Mouse (Mus musculus) megakaryocyte progenitor cell, adult 5-6 weeks (primary cell): ENCODE data around the gene Gas7. TPM values are rescaled to one million over a fixed set of nuclear protein-coding genes. Genes with fewer than 3 reads are reported as not detected.

Source experiments
- ATAC-seq: replicated peaks from 2 replicates; pipeline ENCODE4 v1.8.0; 2016; ENCODE audit warnings: mild to moderate bottlenecking, moderate TSS enrichment, inconsistent platforms; ENCODE audit not compliant: poor library complexity
- total RNA-seq, 2 experiments: library from RNA; stranded (forward) in 1 of 2; stranded (reverse) in 1 of 2; fragments of 157-497, 149-512 nt in 1 of 2; fragments of 200-1000 nt in 1 of 2; gene quantifications; 2 replicates each; pipeline versions ENCODE4 v1.2.3 to v1.2.4; 2015 to 2017

The Gas7 gene
- total RNA-seq, 2 experiments from 2014 or later = 10.0 to 13.2 TPM

GRCm38 (mm10) chr11:67612158-67612839 is 157.1 kb downstream of the Gas7 start:
- ATAC-seq = no peak

- ATAC-seq = no peak
Measured at GRCm38 (mm10) chr11:67616557-67617239, 161.5 kb downstream of the Gas7 start.

- ATAC-seq = no peak
Measured at GRCm38 (mm10) chr11:67622340-67622739, 167.1 kb downstream of the Gas7 start.

DNA sequence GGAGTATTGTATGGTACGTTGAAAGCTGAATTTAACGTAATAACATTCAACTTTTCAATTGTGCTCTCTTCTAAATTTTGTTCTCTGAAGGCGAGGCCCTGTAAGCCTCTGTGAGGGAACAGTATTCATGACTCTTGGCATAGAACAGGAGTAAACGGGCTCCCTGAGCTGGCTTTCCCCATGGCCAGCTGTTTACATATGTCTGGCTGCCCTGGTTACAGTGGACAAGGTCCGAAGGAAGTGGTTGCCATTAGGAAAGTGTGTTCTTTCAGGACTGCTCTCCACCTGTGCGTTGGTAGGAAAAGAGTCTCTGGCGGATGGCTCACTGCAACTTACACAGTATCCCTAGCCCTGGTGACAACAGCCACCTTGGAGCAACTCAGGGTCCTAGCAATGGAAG is 171.9 kb downstream of the Gas7 start:
- ATAC-seq = no peak

DNA sequence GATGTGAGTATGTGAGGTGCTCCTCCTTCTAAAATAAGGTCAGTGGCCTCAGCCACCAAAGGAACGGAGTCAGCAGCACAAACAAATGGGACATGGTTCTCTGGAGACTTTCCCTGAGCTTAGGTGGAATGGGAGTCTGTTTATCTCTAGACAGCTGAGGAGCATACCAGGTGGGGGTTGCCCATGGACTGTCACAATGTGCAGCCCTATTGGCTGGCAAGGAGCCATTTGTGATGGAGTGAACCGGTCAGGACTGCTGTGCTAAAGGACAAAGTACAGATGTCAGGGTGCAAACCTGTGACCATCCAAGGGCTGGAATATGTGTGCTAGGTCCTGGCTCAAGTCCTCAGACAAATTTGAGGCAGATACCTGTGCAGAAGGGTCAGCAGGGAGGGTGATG is 173.3 kb downstream of the Gas7 start:
- ATAC-seq = no peak

GRCm38 (mm10) chr11:67632906-67633305 is 177.7 kb downstream of the Gas7 start:
- ATAC-seq = no peak

DNA sequence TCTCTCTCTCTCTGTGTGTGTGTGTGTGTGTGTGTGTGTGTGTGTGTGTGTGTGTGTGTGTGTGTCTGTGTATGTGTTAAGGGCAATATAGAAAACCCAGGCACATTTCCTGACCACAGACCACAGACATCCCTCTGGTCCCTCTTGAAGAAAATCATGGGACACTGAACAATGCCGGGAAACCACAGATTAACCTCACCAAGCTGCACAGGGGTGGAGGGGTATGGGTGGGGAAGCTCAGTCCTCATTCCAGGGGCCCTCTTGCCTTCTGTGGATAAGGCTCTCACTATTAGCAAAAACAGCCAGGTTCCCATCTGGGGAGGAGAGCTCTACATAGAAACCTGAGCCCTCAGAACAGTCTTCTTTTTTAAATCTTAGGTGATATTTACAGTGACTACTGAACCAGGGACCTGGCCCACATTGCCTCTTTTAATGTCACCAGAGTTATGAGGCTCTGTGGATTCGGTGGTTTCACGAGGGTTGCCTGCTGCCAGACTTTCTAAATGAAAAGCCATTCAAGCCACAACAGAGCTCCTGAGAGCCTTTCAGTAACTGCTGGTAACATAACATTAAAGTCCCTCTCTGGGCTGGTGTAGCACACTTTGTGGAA is 178.5 kb downstream of the Gas7 start:
- ATAC-seq = 0 out of 2 replicates have a peak, but pooled peaks have one; percentile 46

DNA sequence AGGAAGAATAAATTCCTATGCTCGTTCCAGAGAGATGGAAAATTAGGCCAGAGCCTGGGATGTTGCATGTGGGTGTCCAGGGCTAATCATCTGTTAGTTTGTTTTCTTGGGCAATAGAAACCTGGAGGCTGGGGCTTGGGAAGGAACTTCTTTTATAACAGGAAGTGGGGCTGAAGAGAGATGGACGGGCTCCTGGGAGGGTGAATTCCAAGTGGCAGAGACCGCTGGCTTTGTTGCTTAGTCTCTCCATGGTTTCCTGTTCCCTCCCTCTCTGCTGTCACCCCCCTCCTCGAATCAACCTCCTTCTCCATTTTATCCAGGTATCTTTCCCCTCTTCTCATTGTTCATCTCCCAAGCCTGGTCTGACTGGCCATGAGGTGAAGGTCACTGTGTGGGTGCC is 181.0 kb downstream of the Gas7 start:
- ATAC-seq = no peak

GRCm38 (mm10) chr11:67636905-67637586 is 181.8 kb downstream of the Gas7 start:
- no peak for ATAC-seq

GRCm38 (mm10) chr11:67638401-67638800 is 183.2 kb downstream of the Gas7 start:
- no peak for ATAC-seq

- ATAC-seq = no peak
Measured at GRCm38 (mm10) chr11:67640299-67640698, 185.1 kb downstream of the Gas7 start.

- ATAC-seq = no peak
Measured at GRCm38 (mm10) chr11:67642421-67642820, 187.2 kb downstream of the Gas7 start.

- no peak for ATAC-seq
Measured at GRCm38 (mm10) chr11:67642835-67643234, 187.6 kb downstream of the Gas7 start.

DNA sequence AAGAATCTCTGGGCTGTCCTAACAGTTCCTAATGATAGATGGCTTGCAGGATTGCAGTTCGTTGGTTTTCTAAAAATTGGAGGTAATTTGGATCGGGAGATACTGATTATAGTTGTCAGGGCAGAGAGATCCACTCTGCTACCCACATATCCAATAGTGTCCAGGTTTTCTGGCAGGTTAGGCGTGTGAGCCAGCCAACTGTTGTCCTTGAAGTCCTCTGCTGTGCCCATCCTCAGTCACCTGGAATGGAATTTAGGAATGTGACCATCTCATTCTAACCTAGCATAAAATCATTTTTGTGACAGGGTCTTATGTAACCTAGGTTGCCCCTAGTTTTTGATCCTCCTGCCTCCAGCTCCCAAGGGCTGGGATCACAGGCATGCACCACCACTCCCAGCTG is 188.2 kb downstream of the Gas7 start:
- ATAC-seq = no peak

DNA sequence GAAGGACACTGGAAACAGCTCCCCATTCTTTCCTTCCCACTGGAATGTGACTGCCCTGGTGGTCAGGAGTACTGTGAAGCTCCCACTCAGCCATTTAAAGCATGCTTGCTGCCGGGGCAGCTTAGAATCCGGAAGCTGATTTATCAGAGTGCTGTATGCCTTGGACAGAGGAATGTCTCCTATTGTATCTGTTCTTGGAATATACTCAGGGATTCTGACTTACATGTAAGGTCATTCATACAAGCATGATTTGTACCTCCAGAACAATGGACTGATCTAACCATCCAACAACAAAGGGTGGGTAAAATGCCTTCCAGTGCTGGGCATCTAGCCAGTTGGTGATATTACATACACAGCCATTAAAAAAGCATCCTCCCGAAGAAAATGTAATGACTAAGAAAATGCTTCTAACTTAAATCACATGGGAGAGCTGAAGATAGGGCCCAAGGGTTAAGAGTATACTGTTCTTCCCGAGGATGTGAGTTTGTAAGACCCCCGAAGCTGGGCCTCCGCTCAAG is 189.5 kb downstream of the Gas7 start:
- ATAC-seq = no peak

DNA sequence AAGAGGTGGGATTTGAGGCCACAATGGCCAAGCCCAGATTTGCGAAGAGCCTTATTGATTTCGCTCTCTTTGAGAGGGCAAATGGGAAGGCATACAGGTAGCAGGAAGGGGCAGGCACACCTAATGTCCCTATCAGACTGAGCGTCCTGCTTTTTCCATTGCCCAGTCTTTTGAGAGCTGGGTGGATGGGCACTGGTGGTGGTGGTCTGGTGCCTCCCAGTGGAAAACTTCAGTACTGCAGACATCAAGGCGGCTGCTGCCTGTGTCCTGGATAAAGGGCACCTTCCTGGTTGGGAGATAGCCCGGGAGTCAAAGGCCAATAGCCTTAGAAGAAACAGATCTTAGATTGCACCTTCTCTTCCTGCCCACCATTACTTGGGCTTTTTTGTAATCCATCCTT is 192.5 kb downstream of the Gas7 start:
- peak; percentile 88 for ATAC-seq

- ATAC-seq = no peak
Measured at GRCm38 (mm10) chr11:67648651-67649407, 193.6 kb downstream of the Gas7 start.

DNA sequence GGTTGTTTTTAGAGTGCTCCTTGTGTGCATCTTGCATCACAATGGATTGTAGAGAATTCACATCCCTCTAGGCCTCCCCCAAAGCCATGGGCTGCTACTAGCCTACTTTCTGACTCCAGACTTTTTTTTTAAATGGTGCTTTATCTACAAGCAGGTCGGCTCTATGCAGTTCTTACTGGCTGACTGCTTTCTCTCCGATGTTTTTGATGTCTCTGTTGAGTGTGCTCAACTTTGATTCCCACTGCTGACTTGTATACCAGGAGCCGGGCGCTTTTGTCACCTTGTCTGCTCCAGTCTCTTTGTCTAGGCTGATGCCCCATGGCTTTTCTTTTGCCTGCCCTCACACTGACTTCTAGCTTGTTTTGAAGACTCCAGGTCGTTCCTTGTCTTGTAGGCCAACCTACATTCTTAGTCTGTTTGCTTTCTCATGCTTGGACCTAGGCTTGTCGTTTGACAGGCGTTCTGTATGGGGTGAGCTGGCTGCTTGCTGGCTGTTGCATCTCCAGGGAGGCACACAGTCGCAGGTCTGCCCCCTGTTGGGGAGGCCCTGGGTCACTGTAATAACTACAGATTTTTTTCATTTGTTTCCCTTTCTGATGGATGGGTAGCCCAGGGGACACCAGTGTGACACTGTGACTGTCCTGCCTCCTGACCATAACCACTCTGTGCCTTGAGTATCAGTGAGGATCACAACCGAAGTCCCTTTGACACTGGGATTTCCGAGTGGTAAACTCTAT is 194.9 kb downstream of the Gas7 start:
- no peak for ATAC-seq

GRCm38 (mm10) chr11:67651731-67652130 is 196.5 kb downstream of the Gas7 start:
- ATAC-seq = no peak
